Mouse (Mus musculus) midbrain, embryonic 13.5 days (tissue): ENCODE measurements around the gene Nos3. TPM values are rescaled to one million over a fixed set of nuclear protein-coding genes. Genes with fewer than 3 reads are reported as not detected.

Source experiments
- ATAC-seq: fragments of 200-750 bp; cut with Nextera tagmentation; 2 replicates; pipeline ENCODE4 v1.8.0; 2017; ENCODE audit warnings: mild to moderate bottlenecking, moderate TSS enrichment, moderate library complexity
- H3K27ac ChIP-seq: fragments of 300-500 bp; sonication (generic); 2 replicates; pipeline ENCODE4 v1.5.1; 2015; ENCODE audit warnings: inconsistent platforms, mild to moderate bottlenecking, moderate library complexity
- H3K27me3 ChIP-seq: fragments of 300-500 bp; sonication (generic); 2 replicates; pipeline ENCODE4 v1.6.1; 2015; ENCODE audit warnings: mild to moderate bottlenecking, inconsistent platforms
- H3K36me3 ChIP-seq: fragments of 300-500 bp; sonication (generic); 2 replicates; pipeline ENCODE4 v1.6.1; 2015; ENCODE audit warnings: mild to moderate bottlenecking, inconsistent platforms
- H3K4me1 ChIP-seq: fragments of 300-500 bp; sonication (generic); replicated peaks from 2 replicates; pipeline ENCODE4 v1.6.1; 2015; ENCODE audit warnings: inconsistent platforms
- H3K4me2 ChIP-seq: fragments of 300-500 bp; sonication (generic); replicated peaks from 2 replicates; pipeline ENCODE4 v1.6.1; 2015; ENCODE audit warnings: moderate library complexity, mild to moderate bottlenecking, inconsistent platforms
- H3K4me3 ChIP-seq: fragments of 300-500 bp; sonication (generic); replicated peaks from 2 replicates; pipeline ENCODE4 v1.5.1; 2015; ENCODE audit warnings: mild to moderate bottlenecking, inconsistent platforms
- H3K9ac ChIP-seq: fragments of 300-500 bp; sonication (generic); replicated peaks from 2 replicates; pipeline ENCODE4 v1.6.1; 2015; ENCODE audit warnings: mild to moderate bottlenecking, inconsistent platforms
- H3K9me3 ChIP-seq: fragments of 300-500 bp; sonication (generic); 2 replicates; pipeline ENCODE4 v1.6.1; 2016; ENCODE audit warnings: mild to moderate bottlenecking, inconsistent platforms
- WGBS: fragments of 180-500 bp; shearing (Covaris S2); methylation state at CpG from one replicate; pipeline ENCODE4 v1.1.7; 2015; 5-methylcytosine and 5-hydroxymethylcytosine counted together
- polyA plus RNA-seq: library from polyadenylated mRNA; unstranded; fragments of >200 nt; fragmentation: Nextera tagmentation; extraction: Ambion mirVana; gene quantifications from 2 replicates; pipeline ENCODE4 v1.2.1, GENCODE M21; 2015

Gene Nos3
- polyA plus RNA-seq, 1 experiment from 2014 or later, result 7.0 TPM

DNA sequence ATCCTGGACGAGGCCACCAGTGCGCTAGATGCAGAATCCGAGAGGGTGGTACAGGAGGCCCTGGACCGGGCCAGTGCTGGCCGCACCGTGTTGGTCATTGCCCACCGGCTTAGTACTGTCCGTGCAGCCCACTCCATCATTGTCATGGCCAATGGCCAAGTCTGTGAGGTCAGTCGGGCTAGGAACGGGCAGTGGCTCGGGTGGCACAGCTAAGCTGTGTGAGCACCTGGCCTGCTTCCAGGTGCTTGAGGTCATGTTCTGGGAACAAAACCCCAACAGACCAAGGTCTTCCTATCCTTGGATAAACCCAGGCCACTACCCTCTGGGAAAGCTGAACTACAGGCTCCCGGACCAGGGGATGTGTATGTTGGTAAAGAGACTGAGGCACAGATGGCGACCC lies 44.0 kb downstream of the Nos3 start:
- Histone ChIP-seq H3K9me3 (no peaks in the 10 kb centered on the region), H3K27me3 (no peaks in the 10 kb centered on the region), H3K9ac (no peak overlapping the region), H3K4me1 (peaks cover 7% of the 10 kb centered on the region), H3K4me2 (no peak overlapping the region), H3K36me3 (peaks cover 54% of the 10 kb centered on the region), H3K4me3 (no peak overlapping the region), H3K27ac (no peak overlapping the region)
- ATAC-seq, result no peak
- 95% methylated on average over 13 of the region's 13 CpGs for WGBS

DNA sequence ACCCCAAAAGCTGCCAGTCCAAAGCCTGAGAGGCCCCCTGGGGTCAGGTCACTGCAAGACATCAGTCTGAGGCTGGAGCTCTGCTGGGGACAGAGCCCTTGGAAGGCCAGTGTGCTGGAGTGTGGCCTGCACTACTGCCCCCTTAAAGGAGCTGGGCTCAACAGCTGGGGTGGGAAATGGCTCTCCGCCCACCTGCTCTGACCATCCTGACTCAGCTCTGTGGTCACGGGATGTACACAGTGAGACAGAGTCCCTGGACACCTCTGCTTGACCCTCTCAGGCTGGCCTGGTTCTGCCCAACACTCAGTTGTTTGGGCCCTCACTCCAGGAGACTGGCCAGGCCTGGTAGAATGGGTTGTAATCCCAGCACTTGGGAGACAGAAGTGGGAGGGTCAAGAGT lies 44.9 kb downstream of the Nos3 start:
- ATAC-seq, result 0 out of 2 replicates have a peak, but pooled peaks have one; percentile 10
- H3K4me2 ChIP-seq, result no peak overlapping the region
- no peaks in the 10 kb centered on the region for H3K9me3 ChIP-seq
- no peaks in the 10 kb centered on the region for H3K27me3 ChIP-seq
- no peak overlapping the region for H3K4me3 ChIP-seq
- no peak overlapping the region for H3K27ac ChIP-seq
- WGBS, result 72% methylated on average over 2 of the region's 2 CpGs
- H3K36me3 ChIP-seq, result peaks cover 47% of the 10 kb centered on the region
- peaks cover 10% of the 10 kb centered on the region for H3K4me1 ChIP-seq
- H3K9ac ChIP-seq, result no peak overlapping the region

DNA sequence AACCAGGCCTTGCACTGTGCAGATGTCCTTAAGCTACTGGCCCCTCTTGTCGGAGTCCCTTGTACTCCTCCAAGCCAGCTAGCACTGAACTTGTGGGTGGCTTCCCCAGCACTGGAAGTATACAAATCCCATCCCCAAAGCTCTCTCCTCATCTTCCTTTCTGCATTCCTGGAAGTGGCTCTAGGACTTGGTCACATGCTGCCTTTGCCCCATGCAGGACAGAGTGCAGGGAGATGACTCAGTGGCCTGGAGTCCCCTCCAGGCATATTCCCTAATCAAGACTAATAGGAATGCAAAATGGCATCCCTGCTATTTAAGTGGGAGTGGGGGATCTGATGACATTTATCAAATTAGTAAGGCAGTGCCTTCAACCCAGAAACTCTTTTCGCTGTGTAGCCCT lies 47.5 kb downstream of the Nos3 start:
- WGBS, result 97% methylated on average over 2 of the region's 2 CpGs
- Histone ChIP-seq H3K9me3 (no peaks in the 10 kb centered on the region), H3K27me3 (0 out of 2 replicates have a peak, but pooled peaks cover 4% of the 10 kb centered on the region), H3K4me2 (no peak overlapping the region), H3K4me1 (peaks cover 25% of the 10 kb centered on the region), H3K27ac (no peak overlapping the region), H3K4me3 (no peak overlapping the region), H3K36me3 (peaks cover 22% of the 10 kb centered on the region), H3K9ac (no peak overlapping the region)
- ATAC-seq, result no peak

DNA sequence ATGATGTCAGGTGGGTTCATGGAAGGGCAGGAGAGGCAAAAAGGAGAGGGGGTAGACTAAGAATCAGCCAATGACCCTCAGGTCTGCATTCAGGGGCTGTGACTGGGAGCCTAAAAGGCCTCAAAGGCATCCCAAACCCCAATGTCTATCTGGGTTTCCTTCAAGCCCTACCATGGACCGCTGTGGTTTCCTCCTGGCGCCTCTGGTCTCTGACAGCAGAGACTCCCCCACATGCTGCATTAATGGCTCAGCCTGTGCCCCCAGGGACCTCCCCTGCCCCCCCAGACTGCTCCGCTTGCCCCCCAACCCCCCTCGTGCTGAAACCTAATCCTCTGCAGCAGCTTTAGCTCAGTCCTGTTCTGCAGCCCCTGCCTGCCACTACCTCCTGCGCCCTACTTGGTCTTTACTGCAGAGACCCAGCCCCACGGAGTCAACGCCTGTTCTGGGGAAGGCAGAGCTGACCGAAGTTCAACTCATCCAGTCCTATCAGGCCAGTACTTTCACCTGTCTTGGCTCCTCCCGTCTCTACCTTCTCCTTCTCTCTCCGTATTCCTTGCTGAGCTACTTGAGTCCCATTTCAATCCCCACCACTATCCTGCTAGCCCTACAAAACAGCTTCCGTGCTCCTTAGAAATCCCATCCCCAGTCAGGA lies 48.6 kb downstream of the Nos3 start, which contains the start of gene Asic3:
Gene Asic3 (plus strand): TSS at position 351 of the 652 bp plus-strand sequence.
- Histone ChIP-seq H3K27ac (no peak within 1 kb of the TSS), H3K9me3 (no peaks in the 10 kb centered on the region), H3K36me3 (peaks cover 17% of the 10 kb centered on the region), H3K4me2 (no peak within 1 kb of the TSS), H3K4me3 (no peak within 1 kb of the TSS), H3K4me1 (peaks cover 25% of the 10 kb centered on the region), H3K27me3 (0 out of 2 replicates have a peak, but pooled peaks cover 4% of the 10 kb centered on the region), H3K9ac (no peak within 1 kb of the TSS)
- ATAC-seq, result no peak
- 52% methylated on average over 11 of the region's 11 CpGs for WGBS

DNA sequence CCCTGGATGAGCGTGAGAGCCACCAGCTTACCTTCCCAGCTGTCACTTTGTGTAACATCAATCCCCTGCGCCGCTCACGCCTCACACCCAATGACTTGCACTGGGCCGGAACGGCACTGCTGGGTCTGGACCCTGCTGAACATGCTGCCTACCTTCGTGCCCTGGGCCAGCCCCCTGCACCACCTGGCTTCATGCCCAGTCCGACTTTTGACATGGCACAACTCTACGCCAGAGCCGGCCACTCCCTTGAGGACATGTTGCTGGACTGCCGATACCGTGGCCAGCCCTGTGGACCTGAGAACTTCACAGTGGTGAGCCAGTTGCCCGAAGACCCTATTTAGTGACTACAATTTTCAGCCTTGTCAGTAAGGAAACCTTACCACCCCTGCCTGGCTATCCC lies 49.3 kb downstream of the Nos3 start:
- Histone ChIP-seq H3K27me3 (0 out of 2 replicates have a peak, but pooled peaks cover 4% of the 10 kb centered on the region), H3K4me3 (no peak overlapping the region), H3K36me3 (peaks cover 17% of the 10 kb centered on the region), H3K9ac (no peak overlapping the region), H3K4me1 (peaks cover 25% of the 10 kb centered on the region), H3K4me2 (no peak overlapping the region), H3K9me3 (no peaks in the 10 kb centered on the region), H3K27ac (no peak overlapping the region)
- no peak for ATAC-seq
- 85% methylated on average over 13 of the region's 13 CpGs for WGBS

DNA sequence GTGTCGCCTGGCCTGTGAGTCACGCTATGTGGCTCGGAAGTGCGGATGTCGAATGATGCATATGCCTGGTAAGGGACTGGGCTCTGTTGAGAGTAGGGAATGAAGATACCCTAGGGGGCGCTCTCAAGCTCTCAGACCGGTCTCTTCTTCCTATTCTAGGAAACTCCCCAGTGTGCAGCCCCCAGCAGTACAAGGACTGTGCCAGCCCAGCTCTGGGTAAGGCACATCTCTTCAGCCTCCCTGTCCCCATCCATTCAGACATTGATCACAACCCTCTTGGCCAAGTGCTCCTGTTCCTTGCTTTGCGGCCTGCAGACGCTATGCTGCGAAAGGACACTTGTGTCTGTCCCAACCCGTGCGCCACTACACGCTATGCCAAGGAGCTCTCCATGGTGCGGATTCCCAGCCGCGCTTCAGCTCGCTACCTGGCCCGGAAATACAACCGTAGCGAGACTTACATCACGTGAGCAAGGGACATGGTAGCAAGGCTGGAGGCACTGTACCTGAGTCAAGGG lies 51.7 kb downstream of the Nos3 start:
- Histone ChIP-seq H3K4me3 (no peak overlapping the region), H3K4me1 (peaks cover 25% of the 10 kb centered on the region), H3K4me2 (peak overlapping the region; percentile 20; the same call in 1 of the 2 replicates), H3K9me3 (no peaks in the 10 kb centered on the region), H3K27ac (no peak overlapping the region), H3K36me3 (peaks cover 35% of the 10 kb centered on the region), H3K9ac (0 out of 2 replicates have a peak overlapping the region, but pooled peaks have one; percentile 43), H3K27me3 (0 out of 2 replicates have a peak, but pooled peaks cover 4% of the 10 kb centered on the region)
- 6% methylated on average over 21 of the region's 21 CpGs for WGBS
- peak; percentile 70 for ATAC-seq

DNA sequence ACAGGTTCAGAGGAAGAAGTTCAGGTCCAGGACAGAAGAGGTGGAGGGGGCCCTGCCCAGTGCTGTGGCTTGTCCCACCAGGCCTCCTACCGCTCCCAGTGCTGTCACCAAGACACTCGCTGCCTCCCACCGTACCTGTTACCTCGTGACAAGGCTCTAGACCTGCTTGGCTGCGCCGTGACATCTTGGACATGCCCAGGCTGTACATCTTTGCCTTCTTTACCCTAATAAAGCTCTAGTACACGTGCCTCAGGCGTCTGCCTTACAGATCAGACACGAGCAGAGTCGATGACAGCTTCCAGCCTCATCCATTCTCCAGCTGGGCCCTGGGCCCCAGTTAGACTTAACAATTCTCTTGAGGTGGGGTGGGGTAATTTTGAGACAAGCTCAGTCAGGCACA lies 53.0 kb downstream of the Nos3 start:
- Histone ChIP-seq H3K4me1 (peaks cover 36% of the 10 kb centered on the region), H3K4me3 (no peak overlapping the region), H3K27ac (no peak overlapping the region), H3K36me3 (peaks cover 37% of the 10 kb centered on the region), H3K9ac (no peak overlapping the region), H3K27me3 (0 out of 2 replicates have a peak, but pooled peaks cover 4% of the 10 kb centered on the region), H3K9me3 (no peaks in the 10 kb centered on the region), H3K4me2 (no peak overlapping the region)
- ATAC-seq, result no peak
- 91% methylated on average over 10 of the region's 10 CpGs for WGBS

DNA sequence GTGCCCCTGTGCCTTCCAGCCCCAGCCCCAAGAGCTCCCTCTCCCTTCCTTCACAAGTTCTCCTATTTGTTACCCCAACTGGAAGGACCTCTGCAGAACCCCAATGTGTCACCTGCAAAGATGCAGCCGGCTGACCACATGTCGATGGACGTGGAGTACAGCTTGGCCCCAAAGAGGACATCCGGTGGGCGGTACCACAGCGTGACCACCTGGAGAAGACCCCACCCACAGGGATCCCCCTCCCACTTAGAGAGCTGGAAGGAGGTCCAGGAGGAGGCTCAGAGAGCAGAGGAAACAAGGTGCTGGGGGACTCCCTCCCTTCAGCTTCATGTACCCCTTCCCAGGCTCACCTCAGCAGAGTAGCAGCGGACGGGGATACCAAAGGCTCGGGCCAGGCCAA lies 55.8 kb downstream of the Nos3 start:
- Histone ChIP-seq H3K36me3 (peaks cover 37% of the 10 kb centered on the region), H3K4me2 (no peak overlapping the region), H3K27ac (no peak overlapping the region), H3K9ac (no peak overlapping the region), H3K27me3 (0 out of 2 replicates have a peak, but pooled peaks cover 4% of the 10 kb centered on the region), H3K4me1 (peaks cover 41% of the 10 kb centered on the region), H3K4me3 (no peak overlapping the region), H3K9me3 (no peaks in the 10 kb centered on the region)
- WGBS, result 85% methylated on average over 9 of the region's 9 CpGs
- ATAC-seq, result no peak

DNA sequence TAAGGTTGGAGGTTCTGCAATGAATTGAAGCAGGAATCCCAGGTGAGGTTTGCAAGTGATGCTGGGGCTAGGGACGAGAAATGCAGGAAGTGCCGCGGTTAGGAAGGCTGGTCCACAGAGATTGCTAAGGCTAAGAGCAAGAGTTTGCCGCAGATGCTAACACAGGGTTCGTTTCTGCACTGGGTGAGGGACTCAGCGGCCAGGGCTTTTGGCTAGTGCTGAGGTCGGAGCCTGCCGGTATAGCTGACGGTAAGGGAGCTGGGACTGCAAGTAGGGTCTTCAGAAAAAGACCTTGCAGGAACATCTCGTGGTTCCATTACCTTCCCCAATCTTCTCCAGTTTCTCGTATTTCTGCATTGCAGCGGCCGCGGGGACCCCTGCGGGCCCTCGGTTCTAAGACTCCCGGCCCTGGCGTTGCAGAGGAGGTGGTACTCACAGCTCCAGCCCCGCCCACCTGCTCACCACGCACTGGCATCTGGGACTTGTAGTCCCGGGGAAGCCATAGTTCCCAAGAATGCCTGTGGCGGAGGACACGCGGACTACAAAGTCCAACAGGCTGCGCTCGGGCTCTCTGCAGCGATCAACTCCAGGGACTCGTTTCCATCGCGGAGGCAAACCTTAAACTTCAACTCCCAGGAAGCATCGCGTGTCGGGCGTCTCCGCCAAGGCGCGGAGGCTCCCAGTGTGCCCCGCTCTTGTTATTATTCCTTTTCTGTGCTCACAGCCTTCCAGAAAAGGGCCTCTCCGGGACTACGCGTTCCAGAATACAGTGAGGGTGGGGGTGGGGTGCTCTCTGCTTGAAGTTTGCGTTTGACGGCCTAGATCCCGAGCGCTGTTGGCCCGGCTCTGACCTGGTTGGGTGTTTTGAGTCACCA lies 58.8 kb downstream of the Nos3 start, which contains the start of the genes Cdk5 and Slc4a2:
Gene Cdk5 (minus strand): TSS at position 402 of the 875 bp plus-strand sequence.
Gene Slc4a2 (plus strand): TSS at position 709 of the 875 bp plus-strand sequence.
- WGBS, result 0% methylated on average over 46 of the region's 46 CpGs

DNA sequence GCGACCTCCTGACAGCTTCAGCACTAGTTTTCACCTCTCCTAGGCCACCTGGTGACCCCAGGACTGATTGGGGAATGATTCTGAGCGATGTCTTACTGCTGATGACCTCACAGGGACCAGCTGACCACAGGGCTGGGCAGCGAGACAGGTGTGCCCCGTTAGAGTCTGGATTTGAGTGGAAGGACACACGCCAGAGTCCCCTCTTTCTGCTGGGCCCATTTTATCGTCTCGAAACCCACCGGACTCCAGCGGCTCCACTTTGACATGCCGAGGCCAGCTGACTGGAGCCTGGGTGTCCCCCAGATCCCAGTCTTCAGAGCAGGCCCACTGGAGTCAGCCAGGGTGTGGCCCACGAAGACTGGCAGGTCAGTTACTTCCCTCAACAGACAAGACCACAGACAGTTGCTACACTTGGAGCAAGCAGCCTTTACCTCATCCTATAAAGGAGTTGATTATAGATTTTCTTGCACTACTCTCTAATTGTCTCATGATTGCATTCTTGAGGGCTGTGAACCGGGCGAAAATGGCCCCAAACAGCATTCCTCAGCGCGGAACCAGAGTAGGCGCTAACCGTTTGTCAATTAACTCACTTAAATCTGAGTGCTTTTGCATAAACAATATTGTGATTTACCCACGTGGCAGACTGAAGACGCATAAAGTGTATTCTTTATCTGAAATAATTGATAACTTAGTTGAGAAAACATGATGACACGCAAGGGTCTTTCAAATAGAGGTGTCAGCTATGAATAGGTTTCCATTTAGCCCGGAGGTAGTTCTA lies 59.6 kb downstream of the Nos3 start:
- 0 out of 2 replicates have a peak, but pooled peaks have one; percentile 0 for ATAC-seq
- peaks cover 64% of the 10 kb centered on the region for H3K4me1 ChIP-seq

More for the DNA sequence above, 58.8 kb downstream of the Nos3 start, which contains the start of the genes Cdk5 and Slc4a2:
- Histone ChIP-seq H3K36me3 (peaks cover 30% of the 10 kb centered on the region), H3K4me2 (peak within 1 kb of the TSS; percentile 74), H3K27me3 (peaks cover 11% of the 10 kb centered on the region), H3K4me3 (peak within 1 kb of the TSS; percentile 67), H3K27ac (peak within 1 kb of the TSS; percentile 91), H3K9me3 (no peaks in the 10 kb centered on the region), H3K4me1 (peaks cover 57% of the 10 kb centered on the region), H3K9ac (peak within 1 kb of the TSS; percentile 84)
- peak; percentile 96 for ATAC-seq

DNA sequence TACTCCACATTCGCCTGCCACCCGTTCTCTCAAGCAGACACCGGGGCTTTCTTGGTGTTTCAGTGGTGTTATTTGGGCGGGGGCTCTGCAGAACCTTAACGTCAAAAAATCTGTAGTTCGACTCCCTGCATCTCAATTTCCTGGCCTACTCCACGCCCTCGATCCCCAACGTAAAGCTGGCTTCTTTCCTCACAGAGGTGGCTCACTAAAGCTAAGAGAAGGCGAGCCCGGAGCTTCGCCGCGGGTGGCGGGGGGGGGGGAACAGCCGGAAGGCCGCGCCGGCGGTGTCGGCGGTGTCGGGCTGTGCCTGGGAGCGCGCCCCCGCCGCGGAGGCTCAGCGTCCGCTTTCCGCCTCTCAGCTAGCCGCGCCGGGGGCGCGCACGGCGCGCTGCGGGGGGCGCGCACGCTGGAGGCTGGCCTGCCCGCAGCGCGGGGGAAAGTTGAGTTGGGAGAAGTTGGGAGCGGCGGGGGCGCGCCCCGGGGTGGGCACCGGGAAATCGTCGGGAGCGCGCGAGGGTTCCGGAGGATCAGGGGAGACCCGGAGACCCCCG lies 60.3 kb downstream of the Nos3 start:
- WGBS, result under 1% methylated on average over 59 of the region's 60 CpGs
- H3K27me3 ChIP-seq, result peaks cover 11% of the 10 kb centered on the region
- H3K4me2 ChIP-seq, result peak overlapping the region; percentile 74
- H3K4me3 ChIP-seq, result peak overlapping the region; percentile 67
- no peak for ATAC-seq
- no peaks in the 10 kb centered on the region for H3K9me3 ChIP-seq
- H3K36me3 ChIP-seq, result peaks cover 21% of the 10 kb centered on the region
- H3K4me1 ChIP-seq, result peaks cover 64% of the 10 kb centered on the region
- peak overlapping the region; percentile 91 for H3K27ac ChIP-seq
- H3K9ac ChIP-seq, result peak overlapping the region; percentile 74

More for the DNA sequence above, 59.6 kb downstream of the Nos3 start:
- peak overlapping the region; percentile 74 for H3K4me2 ChIP-seq
- peak overlapping the region; percentile 91 for H3K27ac ChIP-seq
- H3K9me3 ChIP-seq, result no peaks in the 10 kb centered on the region
- 16% methylated on average over 21 of the region's 21 CpGs for WGBS
- peak overlapping the region; percentile 67 for H3K4me3 ChIP-seq
- peaks cover 11% of the 10 kb centered on the region for H3K27me3 ChIP-seq
- H3K36me3 ChIP-seq, result peaks cover 23% of the 10 kb centered on the region
- H3K9ac ChIP-seq, result peak overlapping the region; percentile 74
